Mouse (Mus musculus) lung, postnatal 0 days (tissue): ENCODE measurements at regions not wholly inside any gene's neighbourhood (a gene's known extent, or its start where the extent isn't known, plus 50 kb on each side); places are given as distances from the start of the nearest gene placed in this dataset.

ENCODE experiments used
- CTCF ChIP-seq: IDR thresholded peaks from 2 replicates; pipeline ENCODE4 v1.5.1; 2016; ENCODE audit warnings: antibody characterized with exemption, mild to moderate bottlenecking
- EP300 ChIP-seq: IDR thresholded peaks from 2 replicates; pipeline ENCODE4 v1.6.1; 2016; ENCODE audit warnings: antibody characterized with exemption, mild to moderate bottlenecking, control low read depth

GRCm38 (mm10) chr2:166450964-166451363 lies 262.7 kb downstream of the Prex1 start:
- no peak for TF ChIP-seq CTCF
- TF ChIP-seq EP300 = no peak
